Mouse (Mus musculus) erythroid progenitor cell, adult 5-6 weeks (primary cell): ENCODE results near the gene Gm2163. TPM values are rescaled to one million over a fixed set of nuclear protein-coding genes. Genes with fewer than 3 reads are reported as not detected.
"Not testable (repeated sequence)": the region's sequence is repeated elsewhere in the genome, so short reads cannot be mapped to it uniquely, and the experiment has no call there.

Source experiments
- ATAC-seq: replicated peaks from 2 replicates; pipeline ENCODE4 v1.8.0; 2016; ENCODE audit warnings: moderate number of reproducible peaks, mild to moderate bottlenecking, moderate TSS enrichment, inconsistent platforms; ENCODE audit not compliant: poor library complexity, low FRiP score, severe bottlenecking
- total RNA-seq, 2 experiments: library from RNA; stranded (forward) in 1 of 2; stranded (reverse) in 1 of 2; fragments of 150-400 nt in 1 of 2; fragments of 186-747, 209-891 nt in 1 of 2; gene quantifications; 2 replicates each; pipeline versions ENCODE4 v1.2.3 to v1.2.4; 2015 to 2017; ENCODE audit warnings: low replicate concordance in 2 of 2

The Gm2163 gene
- total RNA-seq (2015; ENCODE audit: low replicate concordance) (1.1 and 1.3 TPM in 2 replicates), total RNA-seq (2017; ENCODE audit: low replicate concordance) (0.51 TPM in 1 of 2 replicates, not detected in the other)

DNA sequence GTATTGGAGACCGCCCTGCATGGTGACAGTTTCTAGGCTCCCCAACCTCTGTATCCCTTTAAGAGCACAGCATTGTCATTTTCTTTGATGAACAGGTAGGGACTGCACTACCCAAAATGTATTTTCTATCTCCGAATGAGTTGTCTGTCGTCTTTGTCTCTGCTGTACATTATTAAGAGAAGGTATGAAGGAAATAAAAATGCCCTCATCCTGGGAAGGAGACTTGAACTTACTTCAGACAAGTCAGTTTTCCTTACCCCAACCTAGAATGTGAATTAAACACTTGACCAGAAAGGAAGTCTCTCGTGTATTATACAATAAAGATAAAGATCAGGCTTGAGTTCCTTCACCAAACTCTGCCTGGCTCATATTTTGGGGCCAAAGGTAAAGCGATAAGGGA lies at the start of gene Gm2163:
Gene Gm2163, plus strand, starts transcription at position 301 of the 400 bp plus-strand sequence.
- not testable (repeated sequence) for ATAC-seq

DNA sequence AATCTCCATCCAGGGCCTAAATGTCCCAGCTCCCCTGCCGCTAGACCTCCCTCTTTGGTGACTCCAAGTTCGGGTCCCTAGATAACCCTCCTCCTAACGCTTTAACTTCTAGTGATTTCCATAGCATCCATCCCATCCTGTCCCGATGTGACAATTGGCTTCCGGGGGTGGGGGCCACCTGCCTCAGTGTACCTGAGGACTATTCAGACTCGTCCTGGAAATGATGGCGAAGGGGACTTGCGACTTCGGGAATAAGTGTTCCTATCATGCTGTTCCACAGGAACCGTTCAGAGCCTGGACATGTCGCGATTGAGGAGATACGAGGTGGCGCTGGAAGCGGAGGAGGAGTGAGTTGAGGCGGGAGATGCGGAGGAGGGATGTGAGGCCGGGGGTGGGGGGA lies 27.5 kb upstream of the Gm2163 start, which contains the start of gene Gm21586:
Gene Gm21586, plus strand, starts transcription at position 301 of the 400 bp plus-strand sequence.
- not testable (repeated sequence) for ATAC-seq

DNA sequence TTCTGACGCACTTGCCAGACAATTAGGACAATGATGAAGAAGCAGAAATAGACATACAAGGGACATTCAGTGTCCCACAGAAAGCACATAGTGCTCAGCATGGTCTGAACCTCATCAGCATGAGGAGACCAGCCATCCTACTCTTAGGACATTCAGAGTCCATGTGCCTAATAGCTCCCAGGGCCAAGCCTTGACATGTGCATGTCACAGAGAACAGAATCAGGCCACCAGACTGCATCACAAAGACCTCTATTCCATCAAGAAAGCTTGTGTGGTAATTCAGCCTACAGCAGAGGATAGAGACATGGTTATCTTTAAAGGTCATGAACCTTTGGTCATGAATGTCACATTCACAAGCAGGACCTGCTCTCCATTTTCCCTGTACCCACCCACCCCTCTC lies 61.5 kb downstream of the Gm2163 start, which contains the start of gene Fam205a2:
Gene Fam205a2, minus strand, starts transcription at position 101 of the 400 bp plus-strand sequence.
- not testable (repeated sequence) for ATAC-seq

DNA sequence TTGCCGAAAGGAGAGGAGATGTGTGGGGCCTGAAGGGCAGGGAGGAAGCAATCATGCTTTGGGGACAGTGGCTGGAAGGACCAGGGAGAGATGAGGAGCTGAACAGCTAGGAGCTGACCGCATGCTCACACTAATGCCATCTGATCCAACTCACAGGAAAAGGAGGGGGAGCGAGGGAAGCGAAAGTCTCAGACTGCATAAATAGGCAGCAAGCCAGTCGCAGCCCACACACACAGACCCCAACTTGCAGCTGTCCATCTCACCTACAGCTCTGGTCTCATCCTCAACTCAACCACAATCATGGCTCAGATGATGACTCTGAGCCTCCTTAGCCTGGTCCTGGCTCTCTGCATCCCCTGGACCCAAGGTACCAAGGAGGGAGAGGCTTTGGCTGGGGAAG lies 145.3 kb downstream of the Gm2163 start, which contains the start of gene Gm10591:
Gene Gm10591, plus strand, starts transcription at position 301 of the 400 bp plus-strand sequence.
- not testable (repeated sequence) for ATAC-seq

DNA sequence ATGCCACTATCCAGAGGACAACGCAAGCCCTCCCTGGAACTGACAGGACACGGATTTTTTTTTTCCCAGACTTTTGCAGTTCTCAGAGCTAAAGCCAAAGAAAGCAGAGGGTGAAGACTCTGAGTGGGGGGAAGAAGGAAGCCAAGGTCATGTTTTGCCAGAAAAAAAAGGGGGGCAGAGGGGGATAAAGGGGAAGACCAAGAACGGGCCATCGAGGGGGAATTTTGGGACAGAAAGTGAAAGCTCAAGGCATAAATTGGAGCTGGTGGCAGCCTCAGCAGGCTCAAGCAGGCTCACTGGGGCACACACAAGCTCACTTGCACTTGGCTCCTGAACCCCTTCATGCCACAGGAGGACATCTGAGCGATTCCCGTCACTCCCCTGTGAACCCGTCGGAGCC lies 162.9 kb downstream of the Gm2163 start, which contains the start of gene Gm2564:
Gene Gm2564, plus strand, starts transcription at position 301 of the 400 bp plus-strand sequence.
- not testable (repeated sequence) for ATAC-seq

Other genes with a start within 250 kb of the Gm2163 start
- not detected in 2 replicates for gene Gm10600, start 226.1 kb upstream of the Gm2163 start, total RNA-seq (2015; ENCODE audit: low replicate concordance)
- not detected in 2 replicates for gene Gm10600, start 226.1 kb upstream of the Gm2163 start, total RNA-seq (2017; ENCODE audit: low replicate concordance)
- not detected in 2 replicates for gene Ccl21b, start 211.0 kb upstream of the Gm2163 start, total RNA-seq (2015; ENCODE audit: low replicate concordance)
- not detected in 2 replicates for gene Ccl21b, start 211.0 kb upstream of the Gm2163 start, total RNA-seq (2017; ENCODE audit: low replicate concordance)
- not detected in 2 replicates for gene Gm21953, start 172.5 kb upstream of the Gm2163 start, total RNA-seq (2015; ENCODE audit: low replicate concordance)
- not detected in 2 replicates for gene Gm21953, start 172.5 kb upstream of the Gm2163 start, total RNA-seq (2017; ENCODE audit: low replicate concordance)
- not detected in 2 replicates for gene Fam205a3, start 148.4 kb upstream of the Gm2163 start, total RNA-seq (2015; ENCODE audit: low replicate concordance)
- 0.23 and 0.39 TPM in 2 replicates for gene Fam205a3, start 148.4 kb upstream of the Gm2163 start, total RNA-seq (2017; ENCODE audit: low replicate concordance)
- gene Gm21586, start 27.4 kb upstream of the Gm2163 start, total RNA-seq (2015; ENCODE audit: low replicate concordance), result not detected in 2 replicates
- not detected in 2 replicates for gene Gm21586, start 27.4 kb upstream of the Gm2163 start, total RNA-seq (2017; ENCODE audit: low replicate concordance)
- gene Fam205a2, start 61.4 kb downstream of the Gm2163 start, total RNA-seq (2015; ENCODE audit: low replicate concordance), result not detected in 2 replicates
- 0.23 and 0.39 TPM in 2 replicates for gene Fam205a2, start 61.4 kb downstream of the Gm2163 start, total RNA-seq (2017; ENCODE audit: low replicate concordance)
- not detected in 2 replicates for gene Gm10591, start 145.4 kb downstream of the Gm2163 start, total RNA-seq (2015; ENCODE audit: low replicate concordance)
- not detected in 2 replicates for gene Gm10591, start 145.4 kb downstream of the Gm2163 start, total RNA-seq (2017; ENCODE audit: low replicate concordance)
- not detected in 2 replicates for gene Gm2564, start 163.0 kb downstream of the Gm2163 start, total RNA-seq (2015; ENCODE audit: low replicate concordance)
- not detected in 2 replicates for gene Gm2564, start 163.0 kb downstream of the Gm2163 start, total RNA-seq (2017; ENCODE audit: low replicate concordance)
- gene Ccl27b, start 188.5 kb downstream of the Gm2163 start, total RNA-seq (2015; ENCODE audit: low replicate concordance), result not detected in 2 replicates
- not detected in 2 replicates for gene Ccl27b, start 188.5 kb downstream of the Gm2163 start, total RNA-seq (2017; ENCODE audit: low replicate concordance)
- not detected in 2 replicates for gene Il11ra2, start 195.1 kb downstream of the Gm2163 start, total RNA-seq (2015; ENCODE audit: low replicate concordance)
- gene Il11ra2, start 195.1 kb downstream of the Gm2163 start, total RNA-seq (2017; ENCODE audit: low replicate concordance), result not detected in 2 replicates